Mouse (Mus musculus) C2C12 (cell line): ENCODE data around the gene Vmn2r106.

Experiments
- CTCF ChIP-seq: IDR thresholded peaks from one replicate; pipeline ENCODE4 v1.5.1; 2011; ENCODE audit not compliant: control insufficient read depth, insufficient read depth, insufficient read length
- MAX ChIP-seq: IDR thresholded peaks from one replicate; pipeline ENCODE4 v1.6.1; 2011; ENCODE audit warnings: mild to moderate bottlenecking, control low read depth
- MYOD1 ChIP-seq: IDR thresholded peaks from one replicate; pipeline ENCODE4 v1.6.1; 2011; ENCODE audit warnings: low read depth; ENCODE audit not compliant: control insufficient read depth, insufficient read length
- MYOG ChIP-seq: IDR thresholded peaks from one replicate; pipeline ENCODE4 v1.6.1; 2011; ENCODE audit not compliant: control insufficient read depth, insufficient read length; ENCODE audit errors: extremely low read depth
- USF1 ChIP-seq: IDR thresholded peaks from one replicate; pipeline ENCODE4 v1.6.1; 2011; ENCODE audit warnings: low read depth, mild to moderate bottlenecking, control low read depth, moderate library complexity

DNA sequence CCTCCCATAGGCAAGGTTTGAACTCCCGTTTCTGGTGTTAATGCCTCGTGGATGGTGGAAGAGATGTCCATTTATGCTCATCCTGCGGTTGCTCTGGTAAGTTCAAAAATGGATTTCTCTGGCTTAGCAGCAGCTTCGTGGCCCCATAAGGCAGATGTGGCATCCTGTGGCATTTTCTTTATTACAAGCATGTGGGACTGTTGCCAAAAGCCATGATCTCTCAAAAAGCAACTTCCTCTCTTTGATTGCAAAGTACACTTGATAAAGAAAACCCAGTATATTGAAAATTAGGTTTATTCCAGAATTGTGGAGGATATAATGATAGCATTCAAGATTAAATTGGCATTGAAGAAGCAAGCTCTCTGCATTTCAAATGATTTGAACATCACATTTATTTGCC is 29.8 kb downstream of the Vmn2r106 start:
- TF ChIP-seq CTCF (no peak), USF1 (no peak), MYOD1 (no peak), MYOG (no peak), MAX (no peak)
